Mouse (Mus musculus) heart, postnatal 14 days (tissue): ENCODE data around the gene Mss51. TPM values are rescaled to one million over a fixed set of nuclear protein-coding genes. Genes with fewer than 3 reads are reported as not detected.

Source experiments
- DNase-seq, 2 experiments: peaks; one replicate each; pipeline ENCODE4 v3.0.0; 2021 to 2022
- intact Hi-C: fragments of 180-260 bp; cut with DNase I; formaldehyde crosslinking; loops from one replicate; pipeline ENCODE4 v1.15.1; 2025
- total RNA-seq, 2 experiments: library from RNA; stranded (reverse); gene quantifications; 2 replicates each; pipeline ENCODE4 v1.2.3; 2021

The Mss51 gene
- total RNA-seq, 2 experiments from 2014 or later: 0.88 to 1.1 TPM

GRCm38 (mm10) chr14:20458378-20458777 is 38.3 kb downstream of the Mss51 start:
- intact Hi-C loops: no loop called here
- no peak for DNase-seq

- intact Hi-C loops: no loop called here
- no peak for DNase-seq
These were observed 43.8 kb downstream of the Mss51 start for GRCm38 (mm10) chr14:20452929-20453328.

- intact Hi-C loops: no loop called here
- peak; percentile 33 to 65 for DNase-seq
These were observed 44.9 kb downstream of the Mss51 start, which contains the start of gene Cfap70 for GRCm38 (mm10) chr14:20451765-20452331. Gene Cfap70 (minus strand): TSS chr14:20452226.

GRCm38 (mm10) chr14:20451302-20451701 is 45.4 kb downstream of the Mss51 start:
- intact Hi-C loops: no loop called here
- no peak for DNase-seq

GRCm38 (mm10) chr14:20447209-20447608 is 49.5 kb downstream of the Mss51 start:
- DNase-seq: no peak
- intact Hi-C loops: no loop called here

- no peak for DNase-seq
- intact Hi-C loops: no loop called here
These were observed 54.4 kb downstream of the Mss51 start for GRCm38 (mm10) chr14:20442252-20442651.

- intact Hi-C loops: no loop called here
These were observed 59.7 kb downstream of the Mss51 start for GRCm38 (mm10) chr14:20436976-20437375.

More at GRCm38 (mm10) chr14:20436976-20437375, 59.7 kb downstream of the Mss51 start:
- no peak for DNase-seq

Other genes with a start within 250 kb of the Mss51 start
- gene Kcnk16, start 227.7 kb downstream of the Mss51 start, total RNA-seq: not detected
- gene Nudt13, start 202.2 kb downstream of the Mss51 start, total RNA-seq: 10 to 100 TPM; 25.7 to 35.1 TPM
- 10 to 100 TPM; 25.1 to 32.2 TPM for gene Ecd, start 148.8 kb downstream of the Mss51 start, total RNA-seq
- gene Fam149b, start 148.7 kb downstream of the Mss51 start, total RNA-seq: 10 to 100 TPM; 32.1 to 34.7 TPM
- 10 to 100 TPM; 12.2 to 15.2 TPM for gene Dnajc9, start 108.0 kb downstream of the Mss51 start, total RNA-seq
- gene Mrps16, start 103.3 kb downstream of the Mss51 start, total RNA-seq: 10 to 100 TPM; 64.9 to 68.5 TPM
- under 1 TPM; 0.12 to 0.27 TPM for gene Cfap70, start 44.7 kb downstream of the Mss51 start, total RNA-seq
- 10 to 100 TPM; 50.0 to 61.0 TPM for gene Anxa7, start 16.8 kb downstream of the Mss51 start, total RNA-seq
- 10 to 100 TPM; 64.2 to 64.6 TPM for gene Ppp3cb, start 49.7 kb upstream of the Mss51 start, total RNA-seq
- gene Usp54, start 144.2 kb upstream of the Mss51 start, total RNA-seq: 10 to 100 TPM; 12.6 to 16.6 TPM
- gene Myoz1, start 159.6 kb upstream of the Mss51 start, total RNA-seq: 1 to 10 TPM in 1 of 2 experiments, under 1 TPM in 1; 0.88 to 1.7 TPM
- gene Synpo2l, start 171.5 kb upstream of the Mss51 start, total RNA-seq: 100 to 1,000 TPM in 1 of 2 experiments, 10 to 100 TPM in 1; 94.3 to 117 TPM
- gene Sec24c, start 177.4 kb upstream of the Mss51 start, total RNA-seq: 100 to 1,000 TPM in 1 of 2 experiments, 10 to 100 TPM in 1; 98.8 to 101 TPM
- gene Fut11, start 198.1 kb upstream of the Mss51 start, total RNA-seq: 10 to 100 TPM in 1 of 2 experiments, 1 to 10 TPM in 1; 8.9 to 10.1 TPM
- 100 to 1,000 TPM in 1 of 2 experiments, 10 to 100 TPM in 1; 87.4 to 104 TPM for gene Chchd1, start 206.1 kb upstream of the Mss51 start, total RNA-seq
- 10 to 100 TPM; 56.1 to 63.3 TPM for gene Zswim8, start 210.7 kb upstream of the Mss51 start, total RNA-seq
- 10 to 100 TPM; 13.6 to 15.4 TPM for gene Ndst2, start 237.7 kb upstream of the Mss51 start, total RNA-seq